Mouse (Mus musculus): ENCODE measurements at regions not wholly inside any gene's neighbourhood (a gene's known extent, or its start where the extent isn't known, plus 50 kb on each side); places are given as distances from the start of the nearest gene placed in this dataset.

DNA sequence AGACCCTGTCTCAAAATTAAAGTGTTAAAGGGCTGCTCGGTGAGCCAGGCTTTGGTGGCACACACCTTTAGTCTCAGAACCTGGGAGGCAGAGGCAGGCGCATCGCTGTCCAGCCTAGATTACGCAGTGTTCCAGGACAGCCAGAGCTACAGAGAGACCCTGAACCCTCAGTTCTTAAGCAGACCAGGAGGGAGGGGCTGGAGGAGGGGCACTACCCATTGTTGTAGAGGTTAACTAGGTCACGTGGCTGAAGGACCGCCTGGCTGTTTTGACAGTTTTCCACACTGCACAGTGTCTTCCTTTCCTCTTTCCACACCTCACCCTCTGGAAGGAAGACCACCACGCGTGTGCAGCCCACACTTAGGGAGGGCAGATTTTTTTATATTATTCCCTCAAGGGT lies 94.2 kb downstream of the Sox9 start:
- ATAC-seq (replicated peaks in 1 of 2; ENCODE audit: insufficient read depth in 1 of 2, low FRiP score in 2 of 2, low TSS enrichment in 1 of 2, low read depth in 1 of 2, poor library complexity in 2 of 2, severe bottlenecking in 2 of 2), result no peak

DNA sequence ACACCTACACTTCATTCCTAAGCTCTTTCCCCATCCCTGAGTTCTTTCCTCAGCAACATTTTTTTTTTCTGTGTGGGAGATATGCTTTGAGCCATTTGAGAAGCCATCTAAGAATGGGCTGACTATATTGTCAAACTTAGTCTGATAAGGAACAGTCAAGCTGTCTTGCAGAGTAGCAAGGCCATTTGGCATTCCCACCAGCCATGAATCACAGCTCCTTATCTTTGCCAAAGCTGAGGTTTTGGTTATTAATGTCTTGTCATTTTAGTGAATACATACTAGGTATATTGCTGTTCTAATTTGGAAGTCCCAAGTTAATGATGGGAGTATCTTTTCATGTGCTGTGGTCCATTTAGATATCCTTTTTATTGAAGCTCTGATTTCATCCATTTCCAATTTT lies 96.4 kb downstream of the Sox9 start:
- ATAC-seq (replicated peaks in 1 of 2; ENCODE audit: insufficient read depth in 1 of 2, low FRiP score in 2 of 2, low TSS enrichment in 1 of 2, low read depth in 1 of 2, poor library complexity in 2 of 2, severe bottlenecking in 2 of 2), result no peak

DNA sequence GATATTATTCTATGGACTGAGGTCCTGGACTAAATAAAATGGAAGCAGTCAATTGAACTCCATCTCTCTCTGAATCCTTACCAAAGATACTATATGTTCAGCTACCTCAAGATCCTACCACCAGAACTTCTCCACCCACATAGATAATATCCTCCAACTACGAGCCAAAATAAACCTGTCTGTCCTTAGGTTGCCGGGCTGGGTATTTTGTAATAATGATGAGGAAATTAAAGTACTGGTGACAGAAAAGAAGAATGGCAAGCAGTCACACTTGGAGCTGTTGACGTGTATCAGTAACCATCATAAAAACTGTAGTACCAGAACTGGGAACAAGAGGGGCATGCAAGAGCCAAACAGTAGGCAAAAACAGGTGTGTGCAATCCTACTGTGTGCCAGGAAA lies 98.7 kb downstream of the Sox9 start:
- no peak for ATAC-seq (replicated peaks in 1 of 2; ENCODE audit: insufficient read depth in 1 of 2, low FRiP score in 2 of 2, low TSS enrichment in 1 of 2, low read depth in 1 of 2, poor library complexity in 2 of 2, severe bottlenecking in 2 of 2)

DNA sequence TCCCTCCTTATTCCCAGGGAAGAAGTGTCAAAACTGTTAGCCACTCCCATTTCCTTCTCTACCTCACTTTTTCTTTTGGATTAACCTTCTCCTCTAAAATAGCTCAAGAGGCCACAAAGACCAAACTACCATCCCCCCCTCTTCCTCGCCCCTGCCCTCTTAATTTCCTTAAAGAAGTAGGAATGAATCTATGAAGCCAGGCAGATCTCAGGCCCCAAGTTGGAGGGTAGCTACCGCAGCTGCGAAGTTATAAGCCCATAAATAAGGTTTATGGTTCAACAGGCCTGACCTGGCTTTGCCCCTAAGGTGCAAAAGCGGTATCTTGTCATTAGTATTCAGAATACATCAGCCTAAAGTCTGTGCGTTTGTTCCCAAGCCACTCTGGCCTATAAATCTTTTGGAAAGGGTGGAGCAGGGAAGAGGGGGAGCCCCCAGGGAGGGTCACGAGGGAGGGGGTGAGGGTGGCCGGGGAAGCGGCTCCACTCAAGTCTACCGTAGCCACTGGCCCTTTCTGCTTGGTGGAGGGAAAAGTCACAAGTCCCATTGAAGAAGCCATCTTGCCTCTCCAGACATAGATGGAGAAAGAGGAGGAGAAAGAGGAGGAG lies 103.4 kb downstream of the Sox9 start:
- no peak for ATAC-seq (replicated peaks in 1 of 2; ENCODE audit: insufficient read depth in 1 of 2, low FRiP score in 2 of 2, low TSS enrichment in 1 of 2, low read depth in 1 of 2, poor library complexity in 2 of 2, severe bottlenecking in 2 of 2)

DNA sequence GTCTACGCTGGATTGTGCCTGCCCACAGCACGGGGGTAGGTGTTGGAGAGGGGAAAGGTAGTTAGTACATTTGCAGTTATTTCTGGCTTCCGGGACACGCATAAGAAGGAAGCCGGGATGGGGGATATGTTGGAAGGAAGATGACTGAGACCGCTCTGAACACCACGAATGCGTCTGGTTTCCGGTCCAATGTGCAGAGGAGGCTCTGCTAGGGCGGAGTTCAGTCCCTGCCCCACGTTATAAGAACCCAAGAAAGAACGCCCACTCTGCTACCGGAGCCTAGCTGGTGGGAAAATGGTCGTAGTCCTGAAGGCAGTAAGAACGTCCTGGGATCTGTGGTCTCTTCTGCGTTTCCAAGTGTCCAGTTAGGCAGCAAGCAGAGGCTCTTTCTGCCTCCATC lies 104.1 kb downstream of the Sox9 start:
- no peak for ATAC-seq (replicated peaks in 1 of 2; ENCODE audit: insufficient read depth in 1 of 2, low FRiP score in 2 of 2, low TSS enrichment in 1 of 2, low read depth in 1 of 2, poor library complexity in 2 of 2, severe bottlenecking in 2 of 2)

DNA sequence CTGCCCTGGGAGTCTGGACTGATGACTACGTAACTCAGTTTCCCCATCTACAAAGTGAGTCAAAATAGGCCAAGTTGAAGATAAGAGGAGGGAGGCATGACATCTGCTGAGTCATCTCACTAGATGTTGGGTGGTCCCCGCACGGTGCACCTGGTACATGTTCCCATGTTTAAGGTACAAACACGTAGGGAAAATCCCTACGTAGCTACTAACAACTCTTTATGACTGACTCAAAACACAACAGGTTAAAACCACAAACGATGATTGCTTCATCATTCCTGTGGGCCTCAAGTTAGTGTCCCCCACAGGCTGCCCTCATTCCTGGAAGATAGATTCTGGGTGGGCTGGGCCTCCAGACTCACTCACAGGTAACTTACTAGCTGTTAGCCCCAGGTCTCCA lies 107.7 kb downstream of the Sox9 start:
- no peak for ATAC-seq (replicated peaks in 1 of 2; ENCODE audit: insufficient read depth in 1 of 2, low FRiP score in 2 of 2, low TSS enrichment in 1 of 2, low read depth in 1 of 2, poor library complexity in 2 of 2, severe bottlenecking in 2 of 2)

DNA sequence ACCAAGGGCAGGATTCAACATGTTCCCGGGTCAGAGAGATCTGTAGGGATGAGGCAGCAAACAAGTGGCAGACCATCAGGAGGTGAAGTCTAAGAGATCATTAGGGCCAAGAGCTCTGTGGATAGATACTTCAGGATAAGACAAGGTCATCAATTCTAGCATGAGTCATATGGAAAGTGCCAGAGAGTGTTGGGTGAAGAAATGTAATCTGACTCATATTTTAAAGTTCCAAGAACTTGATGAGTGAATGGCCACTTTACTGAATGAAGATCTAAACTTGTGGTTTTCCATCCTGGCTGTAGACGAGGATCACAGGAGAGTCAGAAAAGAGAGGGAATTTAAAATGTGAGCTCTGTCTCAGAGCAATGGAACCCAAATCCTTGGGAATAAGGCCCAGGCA lies 115.6 kb downstream of the Sox9 start:
- ATAC-seq (replicated peaks in 1 of 2; ENCODE audit: insufficient read depth in 1 of 2, low FRiP score in 2 of 2, low TSS enrichment in 1 of 2, low read depth in 1 of 2, poor library complexity in 2 of 2, severe bottlenecking in 2 of 2), result no peak

DNA sequence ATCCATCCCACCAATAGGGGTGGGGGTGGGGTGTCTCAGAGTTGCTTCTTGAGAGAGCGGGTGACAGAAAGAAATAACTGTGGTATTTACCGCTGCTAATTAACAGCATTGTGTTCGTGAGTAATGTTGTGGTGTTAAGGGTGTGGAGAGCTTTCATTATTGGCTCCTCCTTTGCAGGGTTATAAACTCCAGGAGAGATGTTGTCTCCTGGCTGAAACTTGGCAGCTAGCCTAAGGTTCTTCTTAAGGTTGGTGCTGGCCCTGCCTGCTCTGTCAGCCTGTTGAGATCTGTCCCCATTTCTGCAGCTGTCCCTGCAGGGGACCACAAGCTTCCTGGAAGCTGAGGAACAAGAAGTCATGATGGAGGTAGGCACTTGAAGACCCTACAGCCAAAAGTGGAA lies 120.6 kb downstream of the Sox9 start:
- no peak for ATAC-seq (replicated peaks in 1 of 2; ENCODE audit: insufficient read depth in 1 of 2, low FRiP score in 2 of 2, low TSS enrichment in 1 of 2, low read depth in 1 of 2, poor library complexity in 2 of 2, severe bottlenecking in 2 of 2)

DNA sequence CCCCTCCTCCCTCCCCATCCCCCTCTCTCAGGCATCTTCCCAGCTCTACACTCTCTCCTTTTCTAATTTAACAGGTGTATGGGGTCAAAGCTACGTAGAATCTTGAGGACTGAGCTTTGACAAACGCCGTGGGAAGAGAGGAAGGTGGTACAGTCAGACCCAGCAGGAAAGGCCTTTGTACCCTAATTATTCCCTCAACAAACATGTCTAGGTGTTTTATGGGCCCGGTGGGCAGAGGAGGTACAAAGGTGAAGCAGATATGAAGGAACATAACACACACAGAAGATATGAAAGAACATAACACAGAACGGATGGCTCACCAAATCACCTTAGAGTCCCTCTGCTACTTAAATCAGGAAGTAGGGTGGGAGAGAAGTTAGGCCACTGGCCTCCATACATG lies 128.3 kb downstream of the Sox9 start:
- ATAC-seq (replicated peaks in 1 of 2; ENCODE audit: insufficient read depth in 1 of 2, low FRiP score in 2 of 2, low TSS enrichment in 1 of 2, low read depth in 1 of 2, poor library complexity in 2 of 2, severe bottlenecking in 2 of 2), result no peak

DNA sequence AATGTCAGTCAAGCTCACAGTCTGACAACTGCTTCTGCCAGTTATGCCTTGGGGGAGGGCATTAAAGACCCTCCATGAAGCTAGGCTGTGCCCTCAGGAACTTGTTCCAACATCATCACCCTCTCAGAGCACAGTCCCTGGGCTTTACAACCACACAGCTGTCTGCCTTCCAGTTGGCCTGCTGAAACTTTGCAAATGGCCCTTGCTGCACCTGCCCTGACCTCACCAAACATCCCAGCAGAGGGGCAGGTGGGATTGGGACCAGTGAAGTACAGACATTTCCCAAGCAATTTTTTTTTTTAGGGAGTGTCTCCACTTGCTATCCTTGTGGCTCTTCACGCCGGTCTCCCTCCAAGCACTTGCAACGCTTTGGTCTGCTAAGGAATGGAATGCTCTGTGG lies 130.9 kb downstream of the Sox9 start:
- no peak for ATAC-seq (replicated peaks in 1 of 2; ENCODE audit: insufficient read depth in 1 of 2, low FRiP score in 2 of 2, low TSS enrichment in 1 of 2, low read depth in 1 of 2, poor library complexity in 2 of 2, severe bottlenecking in 2 of 2)

DNA sequence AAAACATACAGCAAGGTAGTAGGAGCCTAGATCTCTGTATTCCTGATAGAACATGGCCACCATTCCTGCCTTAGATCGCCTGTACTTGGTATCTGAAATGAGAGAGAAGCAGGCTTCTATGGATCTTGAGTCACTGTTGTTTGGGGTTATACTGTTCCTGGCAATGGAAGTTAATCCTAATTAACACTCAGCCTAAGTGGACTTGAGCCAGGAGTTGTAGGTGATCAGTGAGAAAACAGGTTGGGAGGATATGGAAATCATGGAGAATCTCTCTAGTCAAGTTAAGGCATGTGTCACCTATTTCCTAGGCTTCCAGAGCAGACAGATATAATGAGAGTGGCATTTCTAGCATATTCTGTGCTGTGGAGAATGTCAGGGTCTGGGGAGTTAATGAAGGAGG lies 134.9 kb downstream of the Sox9 start:
- ATAC-seq (replicated peaks in 1 of 2; ENCODE audit: insufficient read depth in 1 of 2, low FRiP score in 2 of 2, low TSS enrichment in 1 of 2, low read depth in 1 of 2, poor library complexity in 2 of 2, severe bottlenecking in 2 of 2), result no peak

DNA sequence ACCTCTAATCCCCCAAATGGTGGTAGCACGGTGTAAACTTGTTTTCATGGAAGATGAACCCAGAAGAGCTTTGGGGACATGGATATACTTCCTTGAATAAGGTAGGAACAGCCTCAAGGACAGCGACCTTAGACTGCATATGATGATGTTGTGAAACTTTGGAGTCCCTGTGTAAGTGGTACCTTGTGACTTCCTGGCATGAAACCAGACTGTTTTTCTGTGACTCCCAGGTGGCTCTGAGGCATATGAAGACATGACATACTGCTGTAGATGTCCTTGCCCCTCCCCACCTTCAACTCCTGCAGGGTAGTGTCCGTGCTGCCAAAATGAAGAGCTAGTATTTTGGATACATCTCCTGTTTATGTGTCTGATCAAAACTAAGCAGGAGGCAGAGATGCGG lies 138.1 kb downstream of the Sox9 start:
- no peak for ATAC-seq (replicated peaks in 1 of 2; ENCODE audit: insufficient read depth in 1 of 2, low FRiP score in 2 of 2, low TSS enrichment in 1 of 2, low read depth in 1 of 2, poor library complexity in 2 of 2, severe bottlenecking in 2 of 2)

DNA sequence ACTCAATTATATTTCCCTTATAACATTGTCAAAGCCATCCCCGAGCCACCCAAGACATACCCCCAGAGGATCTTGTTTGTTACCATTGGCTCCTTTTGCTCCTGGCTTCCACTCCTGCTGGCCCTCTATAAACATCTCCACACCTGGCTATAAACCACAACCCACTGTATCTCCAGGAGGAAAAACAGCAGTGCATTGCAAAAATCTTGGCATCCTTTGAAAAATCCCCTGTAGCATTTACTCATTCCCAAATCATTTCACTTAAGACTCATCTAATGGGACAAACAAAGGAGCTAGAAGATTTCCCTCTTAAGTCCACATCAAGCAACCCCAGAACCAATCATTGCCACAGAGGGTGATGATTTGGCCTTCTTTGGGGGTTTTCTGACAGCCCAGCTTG lies 142.6 kb downstream of the Sox9 start:
- no peak for ATAC-seq (replicated peaks in 1 of 2; ENCODE audit: insufficient read depth in 1 of 2, low FRiP score in 2 of 2, low TSS enrichment in 1 of 2, low read depth in 1 of 2, poor library complexity in 2 of 2, severe bottlenecking in 2 of 2)

DNA sequence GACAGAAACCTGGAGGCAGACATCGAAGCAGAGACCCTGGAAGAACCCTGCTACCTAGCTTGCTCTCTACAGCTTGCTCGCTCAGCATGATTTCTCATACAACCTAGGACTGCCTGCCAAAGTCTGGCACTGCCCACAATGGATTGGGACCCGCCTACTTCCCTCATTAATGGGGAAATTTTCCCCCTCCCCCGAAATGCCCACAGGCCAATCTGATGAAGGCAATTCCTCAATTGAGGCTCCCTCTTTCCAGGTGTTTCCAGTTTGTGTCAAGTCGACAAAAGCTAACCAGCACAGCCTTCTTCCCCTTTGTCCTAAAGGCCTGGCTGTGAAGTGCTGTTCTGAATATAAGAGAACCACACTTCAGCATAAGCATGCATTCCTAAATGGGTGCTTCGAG lies 143.1 kb downstream of the Sox9 start:
- ATAC-seq (replicated peaks in 1 of 2; ENCODE audit: insufficient read depth in 1 of 2, low FRiP score in 2 of 2, low TSS enrichment in 1 of 2, low read depth in 1 of 2, poor library complexity in 2 of 2, severe bottlenecking in 2 of 2), result no peak

DNA sequence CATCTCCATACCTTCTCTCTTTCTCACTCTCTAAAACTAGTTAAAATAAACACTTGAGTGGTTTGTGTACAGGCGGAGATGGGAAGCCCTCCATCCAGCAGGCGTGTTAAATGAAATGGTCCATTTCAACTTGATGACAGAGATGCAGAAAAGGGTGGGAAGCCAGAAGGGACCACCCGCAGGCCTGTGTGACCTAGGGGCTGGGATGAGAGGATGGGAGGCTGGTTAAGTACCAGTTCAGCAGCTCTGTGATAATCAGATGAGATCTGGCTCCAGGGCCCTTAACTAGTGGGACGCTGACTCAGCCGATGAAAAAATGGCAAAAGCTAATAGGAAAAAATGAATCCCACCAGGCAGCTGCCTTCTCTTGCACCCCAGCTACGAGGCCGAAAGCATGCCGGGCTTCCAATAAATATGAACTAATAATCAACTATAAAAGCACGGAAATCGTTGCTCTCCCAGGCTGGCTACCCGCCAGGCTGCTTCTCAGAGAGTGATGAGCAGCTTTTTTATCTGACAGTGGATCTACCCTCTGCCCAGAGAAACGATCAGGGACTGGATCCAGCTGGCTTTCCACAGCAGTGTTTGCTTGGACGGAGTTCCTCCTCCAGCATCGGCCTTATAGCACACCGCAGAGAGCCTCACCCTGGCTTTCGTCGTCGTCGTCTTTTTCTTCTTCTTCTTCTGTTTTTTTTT lies 144.5 kb downstream of the Sox9 start:
- ATAC-seq (replicated peaks in 1 of 2; ENCODE audit: insufficient read depth in 1 of 2, low FRiP score in 2 of 2, low TSS enrichment in 1 of 2, low read depth in 1 of 2, poor library complexity in 2 of 2, severe bottlenecking in 2 of 2), result no peak

DNA sequence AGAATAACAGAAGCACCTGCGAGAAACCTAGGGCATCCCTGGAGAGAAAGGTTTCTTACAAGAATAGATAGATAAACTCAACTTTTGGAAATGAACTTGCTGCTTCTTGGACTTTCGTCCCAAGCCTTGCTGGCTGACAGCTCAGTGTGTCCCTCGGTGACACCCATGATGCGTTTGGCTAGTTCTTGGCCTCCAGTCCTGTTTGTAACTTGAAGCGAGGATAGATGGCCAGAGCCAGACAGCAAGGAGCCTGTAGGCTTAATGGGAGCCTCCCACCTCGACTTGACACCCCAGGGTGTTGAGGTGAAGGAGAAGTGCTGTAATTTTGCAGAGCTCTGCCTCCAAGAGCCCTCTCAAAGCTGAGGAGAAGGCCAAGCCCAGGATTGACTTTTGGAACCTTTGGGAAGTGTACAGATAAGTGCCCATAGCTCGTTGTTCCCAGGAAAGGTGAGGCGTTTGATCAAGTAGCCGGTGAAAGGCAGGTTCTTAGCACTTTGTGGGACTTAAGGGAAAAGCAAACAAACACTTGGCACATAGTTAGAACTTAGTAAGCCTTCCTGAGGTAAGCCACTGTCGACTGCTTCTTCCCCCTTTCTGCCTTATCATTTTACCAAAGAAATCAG lies 148.3 kb downstream of the Sox9 start:
- ATAC-seq (replicated peaks in 1 of 2; ENCODE audit: insufficient read depth in 1 of 2, low FRiP score in 2 of 2, low TSS enrichment in 1 of 2, low read depth in 1 of 2, poor library complexity in 2 of 2, severe bottlenecking in 2 of 2), result no peak

DNA sequence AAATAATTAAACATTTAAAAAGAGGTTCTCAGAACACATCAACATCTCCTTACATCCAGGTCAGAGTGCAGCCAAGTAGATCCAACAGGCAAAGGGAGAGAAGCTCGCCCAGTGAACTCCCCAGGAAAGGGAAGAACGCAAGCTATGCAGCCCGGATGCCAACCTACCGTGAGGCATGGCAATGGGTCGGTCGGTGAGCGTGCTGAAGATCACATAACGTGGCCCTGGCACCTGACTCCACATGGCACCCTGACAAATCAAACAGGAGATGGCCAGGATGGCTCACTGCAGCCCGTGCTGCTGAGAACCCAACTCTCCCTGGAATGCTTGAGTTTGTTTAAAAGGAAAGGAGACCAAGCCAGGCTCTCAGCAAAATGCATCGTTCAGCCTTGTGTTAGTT lies 156.0 kb downstream of the Sox9 start:
- ATAC-seq (replicated peaks in 1 of 2; ENCODE audit: insufficient read depth in 1 of 2, low FRiP score in 2 of 2, low TSS enrichment in 1 of 2, low read depth in 1 of 2, poor library complexity in 2 of 2, severe bottlenecking in 2 of 2), result no peak

DNA sequence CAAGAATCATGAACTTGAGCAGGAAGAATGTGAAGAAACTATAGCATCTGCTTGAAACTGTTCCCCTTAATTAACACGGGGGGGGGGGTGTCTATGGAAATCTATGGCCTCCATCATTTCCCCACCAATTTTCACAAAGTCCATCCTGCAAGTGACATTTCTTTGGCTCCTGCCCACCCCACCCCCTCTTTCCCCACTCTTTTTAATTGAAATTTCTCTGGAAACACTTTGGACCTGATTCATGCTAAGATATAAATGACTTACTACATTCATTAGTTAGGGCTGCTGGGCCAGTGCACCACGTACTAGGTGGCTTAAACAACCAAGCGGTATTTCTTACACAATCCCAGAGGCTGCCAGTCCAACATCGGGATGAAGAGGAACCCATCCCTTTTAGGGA lies 169.4 kb downstream of the Sox9 start:
- ATAC-seq (replicated peaks in 1 of 2; ENCODE audit: insufficient read depth in 1 of 2, low FRiP score in 2 of 2, low TSS enrichment in 1 of 2, low read depth in 1 of 2, poor library complexity in 2 of 2, severe bottlenecking in 2 of 2), result no peak

DNA sequence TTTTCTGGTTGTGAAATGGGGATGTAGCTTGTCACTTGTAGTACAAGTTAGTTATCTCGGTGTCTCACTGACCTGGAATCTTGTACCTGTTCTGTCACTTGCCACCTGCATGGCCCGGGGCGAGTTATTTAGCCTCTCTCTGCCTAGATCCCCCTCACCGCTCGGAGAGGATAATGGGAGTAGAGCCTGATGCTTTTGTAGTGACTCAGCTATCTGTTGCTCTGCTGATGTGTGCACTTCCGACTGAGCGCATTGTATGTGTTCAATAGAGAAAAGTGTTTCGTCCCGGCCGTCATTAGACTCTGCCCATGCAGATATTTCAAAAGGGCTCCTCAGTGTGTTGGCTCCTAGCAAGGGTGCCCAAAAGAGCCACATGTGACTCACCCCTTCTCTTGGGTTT lies 170.3 kb downstream of the Sox9 start:
- no peak for ATAC-seq (replicated peaks in 1 of 2; ENCODE audit: insufficient read depth in 1 of 2, low FRiP score in 2 of 2, low TSS enrichment in 1 of 2, low read depth in 1 of 2, poor library complexity in 2 of 2, severe bottlenecking in 2 of 2)
